Mouse (Mus musculus) CH12.LX (cell line): Measurements from ENCODE around the gene Exd2. TPM values are rescaled to one million over a fixed set of nuclear protein-coding genes. Genes with fewer than 3 reads are reported as not detected.

Experiments used
- DNase-seq: peaks from one replicate; pipeline ENCODE4 v3.0.0-alpha.2; 2013; ENCODE audit errors: extremely low read depth
- H3K27ac ChIP-seq: 2 replicates; pipeline ENCODE4 v1.5.1; 2012; ENCODE audit warnings: low read depth, mild to moderate bottlenecking, control low read depth, moderate library complexity; ENCODE audit not compliant: insufficient read depth
- H3K27me3 ChIP-seq: replicated peaks from 2 replicates; pipeline ENCODE3; 2012; ENCODE audit warnings: inconsistent platforms
- H3K36me3 ChIP-seq, 2 experiments: replicated peaks in 1 of 2; 2 replicates each; pipeline versions ENCODE3 to v1.6.1; 2012; ENCODE audit warnings: inconsistent platforms in 1 of 2, low read length in 1 of 2, mild to moderate bottlenecking in 1 of 2, mixed read lengths in 1 of 2, moderate library complexity in 1 of 2; ENCODE audit not compliant: control insufficient read depth in 1 of 2, insufficient read depth in 1 of 2
- H3K4me1 ChIP-seq, 2 experiments: 2 replicates each; pipeline ENCODE4 v1.6.1; 2012; ENCODE audit warnings: inconsistent platforms in 1 of 2, moderate library complexity in 1 of 2; ENCODE audit not compliant: insufficient read depth in 2 of 2, control insufficient read depth in 1 of 2
- H3K4me2 ChIP-seq: 2 replicates; pipeline ENCODE4 v1.6.1; 2012; ENCODE audit warnings: low read depth, mild to moderate bottlenecking, control low read depth; ENCODE audit not compliant: poor library complexity, insufficient read depth, severe bottlenecking
- H3K4me3 ChIP-seq, 3 experiments: fragments of 150-350 bp in 1 of 3; sonication (generic) in 1 of 3; replicated peaks in 1 of 3; 2 replicates each; pipeline versions ENCODE3 to v1.5.1; 2011 to 2012; ENCODE audit warnings: low read depth in 2 of 3, low read length in 2 of 3, mild to moderate bottlenecking in 2 of 3, moderate library complexity in 2 of 3, control low read depth in 1 of 3, improper control_type of control experiment in 1 of 3, inconsistent platforms in 1 of 3, mixed read lengths in 1 of 3; ENCODE audit not compliant: poor library complexity in 1 of 3
- H3K79me2 ChIP-seq: replicated peaks from 2 replicates; pipeline ENCODE4 v1.6.1; 2012; ENCODE audit warnings: mild to moderate bottlenecking, moderate library complexity; ENCODE audit not compliant: control insufficient read depth, poor library complexity, insufficient read depth, severe bottlenecking; ENCODE audit errors: extremely low read depth
- H3K9ac ChIP-seq: 2 replicates; pipeline ENCODE4 v1.6.1; 2012; ENCODE audit warnings: low read depth, mild to moderate bottlenecking, control low read depth, moderate library complexity; ENCODE audit not compliant: insufficient read depth
- H3K9me3 ChIP-seq: replicated peaks from 2 replicates; pipeline ENCODE3; 2012; ENCODE audit warnings: low read length, inconsistent platforms, mixed read lengths
- BHLHE40 ChIP-seq: IDR thresholded peaks from 2 replicates; pipeline ENCODE4 v1.6.1; 2011; ENCODE audit warnings: mild to moderate bottlenecking, low read depth, low read length, improper control_type of control experiment
- CHD2 ChIP-seq: IDR thresholded peaks from 2 replicates; pipeline ENCODE4 v1.6.1; 2011; ENCODE audit warnings: low read length, improper control_type of control experiment
- ELF1 ChIP-seq: IDR thresholded peaks from 2 replicates; pipeline ENCODE4 v1.6.1; 2014; ENCODE audit warnings: low read depth, mild to moderate bottlenecking, inconsistent platforms, low read length, improper control_type of control experiment
- GABPA ChIP-seq: IDR thresholded peaks from 2 replicates; pipeline ENCODE4 v1.6.1; 2012; ENCODE audit warnings: low read depth, low read length, improper control_type of control experiment, inconsistent platforms; ENCODE audit not compliant: insufficient replicate concordance
- HCFC1 ChIP-seq: IDR thresholded peaks from 2 replicates; pipeline ENCODE4 v1.6.1; 2012; ENCODE audit warnings: low read depth, mild to moderate bottlenecking, inconsistent platforms, low read length, improper control_type of control experiment
- JUN ChIP-seq: IDR thresholded peaks from 2 replicates; pipeline ENCODE4 v1.6.1; 2011; ENCODE audit warnings: low read depth, mild to moderate bottlenecking, low read length, improper control_type of control experiment, moderate library complexity; ENCODE audit not compliant: insufficient read depth
- JUND ChIP-seq: conservative IDR thresholded peaks from 2 replicates; pipeline ENCODE4 v1.6.1; 2011; ENCODE audit warnings: low read depth, low read length, improper control_type of control experiment
- MAFK ChIP-seq: IDR thresholded peaks from 2 replicates; pipeline ENCODE4 v1.6.1; 2011; ENCODE audit warnings: low read length, improper control_type of control experiment; ENCODE audit not compliant: insufficient replicate concordance
- MAX ChIP-seq: IDR thresholded peaks from 2 replicates; pipeline ENCODE4 v1.6.1; 2011; ENCODE audit warnings: low read length, improper control_type of control experiment
- MAZ ChIP-seq: IDR thresholded peaks from 2 replicates; pipeline ENCODE4 v1.6.1; 2012; ENCODE audit warnings: low read depth, mild to moderate bottlenecking, inconsistent platforms, low read length, improper control_type of control experiment, moderate library complexity
- MEF2A ChIP-seq: IDR thresholded peaks from 2 replicates; pipeline ENCODE4 v1.6.1; 2014; ENCODE audit warnings: low read depth, mild to moderate bottlenecking, inconsistent platforms, low read length, improper control_type of control experiment, borderline replicate concordance
- MYC ChIP-seq: IDR thresholded peaks from 2 replicates; pipeline ENCODE4 v1.6.1; 2011; ENCODE audit warnings: low read depth, mild to moderate bottlenecking, improper control_type of control experiment, low read length
- NELFE ChIP-seq: IDR thresholded peaks from 2 replicates; pipeline ENCODE4 v1.6.1; 2011; ENCODE audit warnings: low read depth, low read length, improper control_type of control experiment
- PAX5 ChIP-seq: IDR thresholded peaks from 2 replicates; pipeline ENCODE4 v1.6.1; 2012; ENCODE audit warnings: low read length, inconsistent platforms, mixed read lengths
- POLR2AphosphoS2 ChIP-seq: IDR thresholded peaks from 2 replicates; pipeline ENCODE4 v1.6.1; 2011; ENCODE audit warnings: low read depth, low read length, improper control_type of control experiment
- RCOR1 ChIP-seq: conservative IDR thresholded peaks from 2 replicates; pipeline ENCODE4 v1.6.1; 2012; ENCODE audit warnings: low read depth, mild to moderate bottlenecking, inconsistent platforms, low read length, improper control_type of control experiment
- SIN3A ChIP-seq: IDR thresholded peaks from 2 replicates; pipeline ENCODE4 v1.6.1; 2012; ENCODE audit warnings: low read length, improper control_type of control experiment, inconsistent platforms
- TBP ChIP-seq: conservative IDR thresholded peaks from 2 replicates; pipeline ENCODE4 v1.6.1; 2011; ENCODE audit warnings: low read depth, low read length, improper control_type of control experiment
- UBTF ChIP-seq: IDR thresholded peaks from 2 replicates; pipeline ENCODE4 v1.6.1; 2012; ENCODE audit warnings: low read depth, mild to moderate bottlenecking, inconsistent platforms, low read length, improper control_type of control experiment, moderate library complexity
- ZC3H11A ChIP-seq: IDR thresholded peaks from 2 replicates; pipeline ENCODE4 v1.6.1; 2012; ENCODE audit warnings: low read depth, mild to moderate bottlenecking, inconsistent platforms, low read length, improper control_type of control experiment
- ZMIZ1 ChIP-seq: IDR thresholded peaks from 2 replicates; pipeline ENCODE4 v1.6.1; 2012; ENCODE audit warnings: low read depth, mild to moderate bottlenecking, inconsistent platforms, low read length, improper control_type of control experiment
- dilution Hi-C: fragments of 300-500 bp; cut with MboI; formaldehyde crosslinking; loops from 2 replicates; pipeline ENCODE4 v1.14.3; 2020; ENCODE audit warnings: low sequenced_read_pairs; ENCODE audit not compliant: extremely low pct_unique_long_range_greater_than_20kb, extremely low pct_ligation_motif_present
- in situ Hi-C: fragments of 300-500 bp; cut with MboI; formaldehyde crosslinking; loops from 3 replicates; pipeline ENCODE4 v1.14.3; 2019; ENCODE audit warnings: low sequenced_read_pairs, low pct_ligation_motif_present, low pct_unique_long_range_greater_than_20kb, mixed read lengths
- polyA plus RNA-seq: library from polyadenylated mRNA; unstranded; fragments of >175 nt; gene quantifications from 2 replicates; pipeline ENCODE4 v1.2.1, GENCODE M21; 2012; ENCODE audit warnings: low read depth; ENCODE audit not compliant: insufficient read length
- total RNA-seq, 2 experiments: library from RNA; depleted of rRNA; stranded (reverse); fragments of 300-350 nt in 1 of 2; fragments of >200 nt in 1 of 2; gene quantifications; 2 replicates each; pipeline ENCODE4 v1.2.3; 2012 to 2014

Exd2 gene
- total and polyA plus RNA-seq, 3 experiments: 11.2 to 15.0 (median 11.3) TPM

GRCm38 (mm10) chr12:80470206-80470605 lies 7.3 kb downstream of the Exd2 start:
- Histone ChIP-seq H3K9me3 (no peaks in the 10 kb centered on the region), H3K4me3 (no peak overlapping the region), H3K4me2 (no peak overlapping the region)
- DNase-seq: no peak
- TF ChIP-seq PAX5 (no peak), NELFE (no peak), UBTF (no peak), GABPA (no peak), ELF1 (no peak), BHLHE40 (no peak), MAZ (no peak)
- TF ChIP-seq, all 38 proteins: peak for 0
- Histone ChIP-seq H3K27ac (no peak overlapping the region), H3K27me3 (no peaks in the 10 kb centered on the region), H3K9ac (no peak overlapping the region), H3K79me2 (peaks cover 8% of the 10 kb centered on the region; the same call in 1 of the 2 replicates), H3K4me1 (peaks cover 0 to 23% of the 10 kb centered on the region in 2 experiments; a peak in 2 of 4 replicates), H3K36me3 (no peaks in the 10 kb centered on the region)
- dilution Hi-C loops (no loop called here), in situ Hi-C loops (no loop called here)

GRCm38 (mm10) chr12:80471926-80472325 lies 9.0 kb downstream of the Exd2 start:
- dilution Hi-C loops (no loop called here), in situ Hi-C loops (no loop called here)
- no peak for DNase-seq

DNA sequence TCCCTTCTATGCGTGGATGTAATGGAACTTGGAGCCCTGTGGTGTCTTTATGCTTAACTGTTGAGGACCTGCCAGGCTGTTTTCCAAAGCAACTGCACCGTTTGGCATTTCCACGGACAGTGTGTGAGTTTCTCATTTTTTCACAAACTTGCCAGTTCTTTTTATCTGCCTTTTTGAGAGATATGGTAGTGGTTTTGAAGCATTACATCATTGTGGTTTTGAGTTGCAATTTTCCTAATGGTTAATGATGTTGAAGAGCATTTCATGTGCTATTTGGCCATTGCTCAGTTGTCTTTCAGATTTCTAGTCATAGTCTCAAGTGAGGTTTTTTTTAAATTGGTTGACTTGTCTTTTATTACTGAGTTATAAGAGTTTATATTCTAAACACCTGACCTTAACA lies 10.8 kb downstream of the Exd2 start:
- Histone ChIP-seq H3K4me2 (no peak overlapping the region), H3K4me3 (no peak overlapping the region), H3K9ac (no peak overlapping the region), H3K9me3 (no peaks in the 10 kb centered on the region), H3K79me2 (peaks cover 6% of the 10 kb centered on the region; the same call in 1 of the 2 replicates), H3K4me1 (peaks cover 0 to 23% of the 10 kb centered on the region in 2 experiments; a peak in 2 of 4 replicates), H3K27ac (no peak overlapping the region), H3K27me3 (no peaks in the 10 kb centered on the region), H3K36me3 (peaks cover 2 to 9% of the 10 kb centered on the region in 2 experiments)
- TF ChIP-seq GABPA: no peak
- no peak for TF ChIP-seq HCFC1
- TF ChIP-seq SIN3A: no peak
- TF ChIP-seq POLR2AphosphoS2: no peak
- TF ChIP-seq MYC: no peak
- TF ChIP-seq ZC3H11A: no peak
- no peak for TF ChIP-seq CHD2
- TF ChIP-seq ZMIZ1: no peak
- TF ChIP-seq JUND: no peak
- no peak for TF ChIP-seq MAX
- TF ChIP-seq JUN: no peak
- no peak for TF ChIP-seq MAFK
- TF ChIP-seq RCOR1: no peak
- TF ChIP-seq TBP: no peak
- dilution Hi-C loops: no loop called here
- in situ Hi-C loops: no loop called here
- DNase-seq: no peak

More at GRCm38 (mm10) chr12:80471926-80472325, 9.0 kb downstream of the Exd2 start:
- no peak overlapping the region for H3K4me2 ChIP-seq
- H3K4me3 ChIP-seq: no peak overlapping the region
- H3K36me3 ChIP-seq: peaks cover 2 to 8% of the 10 kb centered on the region in 2 experiments
- no peaks in the 10 kb centered on the region for H3K27me3 ChIP-seq
- TF ChIP-seq CHD2 (no peak), MEF2A (peak; percentile 61; the same call in 1 of the 2 replicates), MAFK (peak; percentile 61; the same call in 1 of the 2 replicates)
- H3K9ac ChIP-seq: no peak overlapping the region; the same call in 1 of the 2 replicates
- H3K27ac ChIP-seq: no peak overlapping the region
- no peaks in the 10 kb centered on the region for H3K9me3 ChIP-seq
- H3K79me2 ChIP-seq: peaks cover 8% of the 10 kb centered on the region; the same call in 1 of the 2 replicates
- peaks cover 0 to 23% of the 10 kb centered on the region in 2 experiments; a peak in 2 of 4 replicates for H3K4me1 ChIP-seq
